Mouse (Mus musculus): ENCODE results near the gene Sobp.

- no peak for TF ChIP-seq CTCF (IDR thresholded peaks at IDR 0.05; ENCODE audit: control insufficient read depth, insufficient read depth, insufficient replicate concordance, low read depth, low read length)
- TF ChIP-seq POLR2A (IDR thresholded peaks at IDR 0.05; ENCODE audit: control insufficient read depth, low read depth, low read length): no peak
Observed at GRCm38 (mm10) chr10:43148456-43148855, 25.9 kb downstream of the Sobp start.

Data from testis, adult 2 months (tissue).